10 mouse cellular contexts compared by ENCODE assay signal in genomic region chr8:61247270-61248025, GRCm38 (mm10). TPM values are rescaled to one million over a fixed set of nuclear protein-coding genes. Genes with fewer than 3 reads are reported as not detected.
DNase-seq lines count a peak whose midpoint lies in the region; ATAC-seq and TF ChIP-seq lines count a peak whose summit lies in the region.
"Had no signal": no experiment of that assay in that cellular context is flagged by ENCODE, and none has a peak within 500 bp of the region (broad histone marks: within the 10 kb centered on the region; RNA-seq: fewer than 3 reads in every experiment).

No protein-coding gene starts in this region.

- H3K4me3 ChIP-seq in neural tube, embryonic 11.5 days (ENCODE audit: low read depth, low read length), result no peak overlapping the region
- H3K4me3 ChIP-seq in neural tube, embryonic 15.5 days (replicated peaks), result no peak overlapping the region
- H3K4me3 ChIP-seq in intestine, embryonic 14.5 days (ENCODE audit: low read depth, low read length), result no peak overlapping the region
- H3K4me3 ChIP-seq in stomach, postnatal 0 days (ENCODE audit: low read depth, low read length), result no peak overlapping the region
- H3K4me3 ChIP-seq: erythroblast, embryonic 14.5 days; limb, embryonic 12.5 days had no signal

- peak; percentile 35 for DNase-seq in neural tube, embryonic 11.5 days (ENCODE audit: low spot score)
- DNase-seq in heart, adult 11 months, result peak; percentile 93
- DNase-seq in intestine, embryonic 14.5 days (ENCODE audit: low spot score), result peak; percentile 62
- DNase-seq in stomach, postnatal 0 days (ENCODE audit: low spot score), result peak; percentile 42
- no peak for DNase-seq in cerebellum, postnatal 4 days (ENCODE audit: low spot score in 2 of 2)
- no peak for DNase-seq in MN1 (ENCODE audit: low spot score)
- no peak for DNase-seq in thymus, postnatal 14 days

- peaks cover 8% of the 10 kb centered on the region for H3K9me3 ChIP-seq in neural tube, embryonic 11.5 days (ENCODE audit: control insufficient read depth, low read length)
- H3K9me3 ChIP-seq in neural tube, embryonic 15.5 days (replicated peaks), result 0 out of 2 replicates have a peak, but pooled peaks cover 3% of the 10 kb centered on the region
- peaks cover 12% of the 10 kb centered on the region; the same call in 1 of the 2 replicates for H3K9me3 ChIP-seq in intestine, embryonic 14.5 days (ENCODE audit: control insufficient read depth, low read length)
- no peaks in the 10 kb centered on the region for H3K9me3 ChIP-seq in stomach, postnatal 0 days (ENCODE audit: control insufficient read depth, low read length)

- no peaks in the 10 kb centered on the region for H3K27me3 ChIP-seq in neural tube, embryonic 11.5 days (ENCODE audit: control insufficient read depth, insufficient read depth, low read length)
- H3K27me3 ChIP-seq in neural tube, embryonic 15.5 days (replicated peaks), result no peaks in the 10 kb centered on the region
- no peaks in the 10 kb centered on the region for H3K27me3 ChIP-seq in intestine, embryonic 14.5 days (replicated peaks; ENCODE audit: control insufficient read depth, insufficient read depth, low read length)
- no peaks in the 10 kb centered on the region for H3K27me3 ChIP-seq in stomach, postnatal 0 days (ENCODE audit: control insufficient read depth, insufficient read depth, low read length)
- H3K27me3 ChIP-seq: limb, embryonic 12.5 days had no signal

- TF ChIP-seq CTCF in stomach, postnatal 0 days (IDR thresholded peaks at IDR 0.05; ENCODE audit: low read depth), result no peak

- peak overlapping the region; percentile 27; the same call in 1 of the 2 replicates for H3K27ac ChIP-seq in neural tube, embryonic 11.5 days (ENCODE audit: low read depth, low read length)
- H3K27ac ChIP-seq in neural tube, embryonic 15.5 days (replicated peaks), result no peak overlapping the region
- peak overlapping the region; percentile 29; the same call in 1 of the 2 replicates for H3K27ac ChIP-seq in intestine, embryonic 14.5 days (ENCODE audit: low read depth)
- H3K27ac ChIP-seq in stomach, postnatal 0 days (replicated peaks), result 0 out of 2 replicates have a peak overlapping the region, but pooled peaks have one; percentile 6
- H3K27ac ChIP-seq: limb, embryonic 12.5 days had no signal

- peaks cover 8% of the 10 kb centered on the region for H3K4me1 ChIP-seq in neural tube, embryonic 11.5 days (ENCODE audit: control insufficient read depth, insufficient read depth, low read length)
- peaks cover 6% of the 10 kb centered on the region for H3K4me1 ChIP-seq in neural tube, embryonic 15.5 days
- H3K4me1 ChIP-seq in intestine, embryonic 14.5 days (replicated peaks; ENCODE audit: control insufficient read depth, insufficient read depth, low read length), result no peaks in the 10 kb centered on the region; the same call in 1 of the 2 replicates
- H3K4me1 ChIP-seq in stomach, postnatal 0 days (replicated peaks; ENCODE audit: control insufficient read depth, insufficient read depth), result no peaks in the 10 kb centered on the region

- no peak for TF ChIP-seq EP300 in stomach, postnatal 0 days (optimal IDR thresholded peaks at IDR 0.05)

- 62% methylated on average over 13 of the region's 13 CpGs for WGBS in neural tube, embryonic 11.5 days
- WGBS in neural tube, embryonic 15.5 days, result 63% methylated on average over 13 of the region's 13 CpGs
- WGBS in intestine, embryonic 14.5 days, result 61% methylated on average over 13 of the region's 13 CpGs
- 55% methylated on average over 13 of the region's 13 CpGs for whole genome bisulfite sequencing in stomach, postnatal 0 days

- peaks cover 2% of the 10 kb centered on the region; the same call in 1 of the 2 replicates for H3K36me3 ChIP-seq in neural tube, embryonic 11.5 days (ENCODE audit: control insufficient read depth, insufficient read depth, low read length)
- no peaks in the 10 kb centered on the region for H3K36me3 ChIP-seq in neural tube, embryonic 15.5 days
- H3K36me3 ChIP-seq in intestine, embryonic 14.5 days (ENCODE audit: control insufficient read depth, insufficient read depth, low read length), result no peaks in the 10 kb centered on the region
- H3K36me3 ChIP-seq in stomach, postnatal 0 days (ENCODE audit: control insufficient read depth, insufficient read depth, low read length), result no peaks in the 10 kb centered on the region

- H3K9ac ChIP-seq in neural tube, embryonic 11.5 days (ENCODE audit: low read length), result no peak overlapping the region
- H3K9ac ChIP-seq in neural tube, embryonic 15.5 days (replicated peaks), result no peak overlapping the region
- no peak overlapping the region for H3K9ac ChIP-seq in intestine, embryonic 14.5 days (ENCODE audit: low read length)
- H3K9ac ChIP-seq in stomach, postnatal 0 days (ENCODE audit: low read length), result no peak overlapping the region
- H3K9ac ChIP-seq: limb, embryonic 12.5 days had no signal

- H3K4me2 ChIP-seq in neural tube, embryonic 11.5 days (ENCODE audit: low read depth), result no peak overlapping the region
- H3K4me2 ChIP-seq in neural tube, embryonic 15.5 days, result no peak overlapping the region
- H3K4me2 ChIP-seq in intestine, embryonic 14.5 days (ENCODE audit: low read length), result no peak overlapping the region
- no peak overlapping the region for H3K4me2 ChIP-seq in stomach, postnatal 0 days (replicated peaks; ENCODE audit: low read depth)
- H3K4me2 ChIP-seq: limb, embryonic 12.5 days had no signal

- no peak for ATAC-seq in neural tube, embryonic 11.5 days (ENCODE audit: insufficient read depth, low FRiP score, low TSS enrichment)
- no peak for ATAC-seq in neural tube, embryonic 15.5 days (ENCODE audit: low FRiP score)
- ATAC-seq in intestine, embryonic 14.5 days (replicated peaks; ENCODE audit: low FRiP score, low TSS enrichment, low read depth), result peak; percentile 88
- ATAC-seq in stomach, postnatal 0 days (ENCODE audit: low FRiP score, low TSS enrichment), result peak; percentile 85

RNA-seq across cellular contexts. Expression of gene Sh3rf1, which starts 23.8 kb away (rescaled TPM):
- polyA plus RNA-seq in neural tube, embryonic 11.5 days (2014; fragmentation: Nextera tagmentation; extraction: Ambion mirVana), result 22.1 and 22.9 TPM in 2 replicates
- polyA plus RNA-seq in neural tube, embryonic 15.5 days (2015; fragmentation: Nextera tagmentation; extraction: Ambion mirVana), result 19.0 and 20.8 TPM in 2 replicates
- polyA plus RNA-seq in intestine, embryonic 14.5 days (2014; fragmentation: Nextera tagmentation; extraction: Ambion mirVana), result 12.6 and 13.8 TPM in 2 replicates
- 4.8 and 5.0 TPM in 2 replicates for polyA plus RNA-seq in stomach, postnatal 0 days (2015; fragmentation: Nextera tagmentation; extraction: Ambion mirVana)

Comparison
In these comparisons a context has a peak if more than half of its experiments do, and no peak if none do; other contexts are left out.
1. ATAC-seq: peak in intestine, embryonic 14.5 days (single experiment) and stomach, postnatal 0 days (single experiment); none in neural tube, embryonic 11.5 days (single experiment) and neural tube, embryonic 15.5 days (single experiment).
2. DNase-seq: peak in neural tube, embryonic 11.5 days (single experiment), heart, adult 11 months (single experiment), intestine, embryonic 14.5 days (single experiment) and stomach, postnatal 0 days (single experiment); none in cerebellum, postnatal 4 days (0 of 2), MN1 (single experiment) and thymus, postnatal 14 days (single experiment).